Mouse (Mus musculus) kidney, embryonic 14.5 days (tissue): ENCODE results near the gene Gm17490. TPM values are rescaled to one million over a fixed set of nuclear protein-coding genes. Genes with fewer than 3 reads are reported as not detected.

Source experiments
- ATAC-seq: fragments of 200-750 bp; cut with Nextera tagmentation; 2 replicates; pipeline ENCODE4 v1.8.0; 2017; ENCODE audit warnings: moderate number of reproducible peaks, mild to moderate bottlenecking, moderate TSS enrichment, moderate library complexity; ENCODE audit not compliant: low FRiP score, low TSS enrichment
- H3K27ac ChIP-seq: fragments of 300-500 bp; sonication (generic); 2 replicates; pipeline ENCODE4 v1.5.1; 2014; ENCODE audit warnings: low read depth, mild to moderate bottlenecking, low read length, moderate library complexity, mixed read lengths
- H3K27me3 ChIP-seq: fragments of 300-500 bp; sonication (generic); 2 replicates; pipeline ENCODE4 v1.6.1; 2014; ENCODE audit warnings: mild to moderate bottlenecking, low read length; ENCODE audit not compliant: control insufficient read depth, insufficient read depth
- H3K36me3 ChIP-seq: fragments of 300-500 bp; sonication (generic); 2 replicates; pipeline ENCODE4 v1.6.1; 2014; ENCODE audit warnings: low read length, mixed read lengths; ENCODE audit not compliant: control insufficient read depth, insufficient read depth
- H3K4me1 ChIP-seq: fragments of 300-500 bp; sonication (generic); 2 replicates; pipeline ENCODE4 v1.6.1; 2014; ENCODE audit warnings: low read length, mixed read lengths; ENCODE audit not compliant: control insufficient read depth, insufficient read depth
- H3K4me2 ChIP-seq: fragments of 300-500 bp; sonication (generic); replicated peaks from 2 replicates; pipeline ENCODE4 v1.6.1; 2014; ENCODE audit warnings: low read depth, mild to moderate bottlenecking, low read length
- H3K4me3 ChIP-seq: fragments of 300-500 bp; sonication (generic); 2 replicates; pipeline ENCODE4 v1.5.1; 2014; ENCODE audit warnings: mild to moderate bottlenecking, low read length
- H3K9ac ChIP-seq: fragments of 300-500 bp; sonication (generic); 2 replicates; pipeline ENCODE4 v1.6.1; 2014; ENCODE audit warnings: low read depth, mild to moderate bottlenecking, low read length, moderate library complexity
- H3K9me3 ChIP-seq: fragments of 300-500 bp; sonication (generic); 2 replicates; pipeline ENCODE4 v1.6.1; 2016; ENCODE audit warnings: low read length; ENCODE audit not compliant: control insufficient read depth
- WGBS: fragments of 180-500 bp; shearing (Covaris S2); extraction: QIAGEN DNeasy Blood & Tissue Kit; methylation state at CpG from one replicate; pipeline ENCODE4 v1.1.7; 2014; 5-methylcytosine and 5-hydroxymethylcytosine counted together
- polyA plus RNA-seq: library from polyadenylated mRNA; unstranded; fragments of >200 nt; fragmentation: Nextera tagmentation; extraction: Ambion mirVana; gene quantifications from 2 replicates; pipeline ENCODE4 v1.2.1, GENCODE M21; 2014

Gm17490 gene
- polyA plus RNA-seq, 1 experiment from 2014 or later: not detected

DNA sequence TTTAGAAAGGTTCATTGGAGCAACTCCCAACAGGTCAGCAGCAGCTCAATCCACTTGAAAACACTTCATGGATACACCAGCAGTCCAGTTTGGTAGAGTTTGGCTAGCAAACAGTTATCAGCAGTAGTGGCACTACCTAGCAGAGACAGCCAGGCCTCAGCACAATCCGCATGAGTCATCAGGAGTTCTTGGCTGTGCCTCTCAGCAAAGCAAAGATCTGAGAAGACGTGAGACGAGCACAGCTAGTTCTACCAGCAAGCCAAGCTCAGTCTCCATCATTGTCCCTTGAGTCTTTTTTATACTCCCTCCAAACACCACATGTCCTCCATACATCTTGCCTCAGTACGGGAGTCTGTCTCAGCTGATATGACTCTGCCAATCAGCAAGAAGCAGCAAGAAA, 46.7 kb downstream of the Gm17490 start:
- no peak overlapping the region for H3K9ac ChIP-seq
- no peaks in the 10 kb centered on the region for H3K4me1 ChIP-seq
- H3K27ac ChIP-seq: no peak overlapping the region
- H3K4me3 ChIP-seq: no peak overlapping the region
- H3K4me2 ChIP-seq: no peak overlapping the region
- H3K36me3 ChIP-seq: peaks cover 11% of the 10 kb centered on the region; the same call in 1 of the 2 replicates
- ATAC-seq: no peak
- 0 out of 2 replicates have a peak, but pooled peaks cover 2% of the 10 kb centered on the region for H3K9me3 ChIP-seq
- no peaks in the 10 kb centered on the region for H3K27me3 ChIP-seq
- 95% methylated on average over 4 of the region's 4 CpGs for WGBS

DNA sequence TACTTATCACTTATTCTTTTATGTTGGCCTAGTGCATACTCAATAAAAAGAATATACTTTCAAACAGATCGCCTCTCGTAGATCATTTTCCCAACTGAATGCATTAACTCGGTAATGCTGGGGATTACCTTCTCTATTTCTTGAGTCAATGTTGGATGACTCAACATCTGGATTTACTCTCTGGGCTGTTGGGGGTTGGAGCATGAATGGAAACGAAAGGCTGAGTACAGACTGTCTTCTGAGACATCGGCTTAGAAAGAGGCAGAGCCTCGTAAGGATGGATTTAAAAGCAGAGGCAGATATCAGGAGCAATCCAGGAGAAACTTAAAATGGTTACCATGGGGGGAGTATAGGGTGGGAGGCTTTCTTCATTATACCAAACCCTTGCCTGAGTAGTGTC, 47.9 kb downstream of the Gm17490 start:
- WGBS: 84% methylated on average over 6 of the region's 6 CpGs
- no peak for ATAC-seq

More for the DNA sequence above, 47.9 kb downstream of the Gm17490 start:
- Histone ChIP-seq H3K9me3 (0 out of 2 replicates have a peak, but pooled peaks cover 2% of the 10 kb centered on the region), H3K4me1 (no peaks in the 10 kb centered on the region), H3K27ac (no peak overlapping the region), H3K36me3 (0 out of 2 replicates have a peak, but pooled peaks cover 3% of the 10 kb centered on the region), H3K27me3 (no peaks in the 10 kb centered on the region), H3K9ac (no peak overlapping the region), H3K4me2 (no peak overlapping the region), H3K4me3 (no peak overlapping the region)

Other genes starting within 250 kb of the Gm17490 start
- 10.5 and 11.2 TPM in 2 replicates for gene Pfkfb3, start 72.2 kb downstream of the Gm17490 start, polyA plus RNA-seq
- 154 and 165 TPM in 2 replicates for gene Rbm17, start 22.1 kb downstream of the Gm17490 start, polyA plus RNA-seq
- gene Il2ra, start 16.5 kb upstream of the Gm17490 start, polyA plus RNA-seq: not detected in 2 replicates
- 0.99 and 1.5 TPM in 2 replicates for gene Il15ra, start 79.0 kb upstream of the Gm17490 start, polyA plus RNA-seq
- gene Fbh1, start 151.3 kb upstream of the Gm17490 start, polyA plus RNA-seq: 85.1 and 126 TPM in 2 replicates
- gene Ankrd16, start 151.6 kb upstream of the Gm17490 start, polyA plus RNA-seq: 32.9 and 34.2 TPM in 2 replicates